ENCODE assay signal across 13 mouse cellular contexts in the genomic region with DNA sequence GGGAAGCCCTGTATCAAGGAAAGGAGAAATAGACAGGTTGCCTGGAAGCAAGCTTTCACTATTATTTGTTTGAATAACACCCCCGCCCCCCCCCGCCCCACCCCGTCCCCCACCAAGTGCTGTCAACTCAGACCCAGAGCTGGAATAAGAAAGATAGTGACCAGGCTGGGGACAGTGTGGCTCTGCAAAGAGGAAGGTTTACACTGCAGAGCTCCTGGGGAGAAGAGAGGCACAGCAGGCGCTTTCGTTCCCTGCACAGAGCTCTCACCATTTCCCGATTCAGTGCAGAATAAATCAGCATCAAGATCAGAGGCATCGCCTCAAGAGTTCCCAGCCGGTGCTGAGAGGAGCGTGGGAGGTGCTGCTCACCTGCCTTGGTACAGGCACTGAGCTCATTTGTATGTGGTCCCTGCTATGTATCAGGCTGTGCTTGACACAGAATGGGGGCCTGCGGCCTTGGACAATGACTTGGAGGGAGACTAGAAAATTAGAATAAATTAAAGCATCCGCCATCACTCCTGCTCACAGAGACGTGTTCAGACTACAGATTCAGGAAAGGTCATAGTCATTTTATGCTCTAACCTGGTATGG.
DNase-seq lines count a peak whose midpoint lies in the region; ATAC-seq lines count a peak whose summit lies in the region.
"Had no signal": no experiment of that assay in that cellular context is flagged by ENCODE, and none has a peak within 500 bp of the region (broad histone marks: within the 10 kb centered on the region; RNA-seq: fewer than 3 reads in every experiment).

No protein-coding gene starts in this region.

- 31% methylated on average over 12 of the region's 12 CpGs for WGBS in hindbrain, embryonic 12.5 days
- 16% methylated on average over 12 of the region's 12 CpGs for WGBS in midbrain, embryonic 14.5 days

- H3K4me3 ChIP-seq in hindbrain, embryonic 12.5 days: no peak overlapping the region
- H3K4me3 ChIP-seq in midbrain, embryonic 14.5 days (replicated peaks; ENCODE audit: low read depth, low read length): no peak overlapping the region
- H3K4me3 ChIP-seq: heart, embryonic 13.5 days had no signal

- no peak overlapping the region for H3K9ac ChIP-seq in hindbrain, embryonic 12.5 days
- H3K9ac ChIP-seq in midbrain, embryonic 14.5 days (replicated peaks; ENCODE audit: low read length): peak overlapping the region; percentile 29; the same call in 1 of the 2 replicates
- H3K9ac ChIP-seq: heart, embryonic 13.5 days had no signal

- H3K4me2 ChIP-seq in hindbrain, embryonic 12.5 days (replicated peaks): 0 out of 2 replicates have a peak overlapping the region, but pooled peaks have one; percentile 6
- no peak overlapping the region; the same call in 1 of the 2 replicates for H3K4me2 ChIP-seq in midbrain, embryonic 14.5 days (ENCODE audit: low read length)
- H3K4me2 ChIP-seq: heart, embryonic 13.5 days had no signal

- no peaks in the 10 kb centered on the region for H3K9me3 ChIP-seq in hindbrain, embryonic 12.5 days (replicated peaks)
- H3K9me3 ChIP-seq in midbrain, embryonic 14.5 days (ENCODE audit: control insufficient read depth, low read length): no peaks in the 10 kb centered on the region
- H3K9me3 ChIP-seq: heart, embryonic 13.5 days had no signal

- peak overlapping the region; percentile 83 for H3K27ac ChIP-seq in hindbrain, embryonic 12.5 days
- H3K27ac ChIP-seq in midbrain, embryonic 14.5 days (replicated peaks; ENCODE audit: low read depth, low read length): peak overlapping the region; percentile 86
- H3K27ac ChIP-seq: heart, embryonic 13.5 days had no signal

- no peak for DNase-seq in frontal cortex, postnatal 25 days (ENCODE audit: low spot score in 2 of 2)
- peak; percentile 90 for DNase-seq in brain, adult 2 months (ENCODE audit: low read depth, low spot score)
- peak; percentile 75 for DNase-seq in midbrain, embryonic 14.5 days
- no peak for DNase-seq in adipocyte (ENCODE audit: low spot score)
- no peak for DNase-seq in urinary bladder, adult 18-20 months (ENCODE audit: low spot score in 2 of 2)
- DNase-seq: liver; thymus, postnatal 36 days had no signal

- H3K36me3 ChIP-seq in hindbrain, embryonic 12.5 days: no peaks in the 10 kb centered on the region
- no peaks in the 10 kb centered on the region for H3K36me3 ChIP-seq in midbrain, embryonic 14.5 days (ENCODE audit: control insufficient read depth, insufficient read depth, low read length)

- no peaks in the 10 kb centered on the region for H3K27me3 ChIP-seq in hindbrain, embryonic 12.5 days
- no peaks in the 10 kb centered on the region for H3K27me3 ChIP-seq in midbrain, embryonic 14.5 days (ENCODE audit: control insufficient read depth, insufficient read depth, low read length)
- H3K27me3 ChIP-seq: heart, embryonic 13.5 days had no signal

- peaks cover 64% of the 10 kb centered on the region for H3K4me1 ChIP-seq in hindbrain, embryonic 12.5 days
- H3K4me1 ChIP-seq in midbrain, embryonic 14.5 days (ENCODE audit: control insufficient read depth, insufficient read depth, low read length): peaks cover 60% of the 10 kb centered on the region

- ATAC-seq in frontal cortex, adult (ENCODE audit: low TSS enrichment): peak; percentile 54
- peak; percentile 59 for ATAC-seq in hindbrain, embryonic 12.5 days (ENCODE audit: low FRiP score)
- ATAC-seq in midbrain, embryonic 14.5 days (ENCODE audit: low FRiP score, low TSS enrichment): peak; percentile 66; the same call in 1 of the 2 replicates
- no peak for ATAC-seq in CD4-positive, CD25-positive, alpha-beta regulatory T cell, adult 4 months
- ATAC-seq: intestine, postnatal 0 days; lung, postnatal 0 days had no signal

Comparison
In these comparisons a context has a peak if more than half of its experiments do, and no peak if none do; other contexts are left out.
1. DNase-seq: peak in brain, adult 2 months (single experiment) and midbrain, embryonic 14.5 days (single experiment); none in frontal cortex, postnatal 25 days (0 of 2), adipocyte (single experiment) and urinary bladder, adult 18-20 months (0 of 2).